Mouse (Mus musculus): ENCODE measurements around the gene Tmub1.

Tmub1 gene

GRCm38 (mm10) chr5:24447624-24448298 is at the start of gene Tmub1:
TSS of gene Tmub1 (minus strand) at chr5:24447854.
- peak; percentile 84 to 87 for DNase-seq (ENCODE audit: low spot score in 2 of 2)

DNA sequence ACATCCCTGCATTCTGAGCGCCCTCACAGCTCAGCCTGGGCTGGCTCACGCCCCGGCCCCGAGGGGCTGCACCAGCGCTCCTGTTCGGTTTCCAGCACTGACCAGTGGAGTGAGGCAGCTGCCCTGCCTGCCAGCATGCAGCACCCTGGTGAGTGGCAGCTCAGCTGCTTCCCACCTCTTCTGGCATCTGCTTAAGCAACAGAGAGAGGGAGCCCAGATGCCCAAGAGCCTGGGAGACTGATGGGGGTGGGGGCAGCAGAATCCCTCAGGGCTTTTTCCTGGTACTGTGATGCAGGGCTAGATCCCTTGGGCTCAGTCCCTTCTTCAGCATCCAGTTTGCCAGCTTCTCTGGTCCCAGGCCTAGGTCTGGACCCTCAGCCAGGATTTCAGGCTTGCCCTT is 49.1 kb upstream of the Tmub1 start:
- no peak for DNase-seq (ENCODE audit: low spot score in 2 of 2)

DNA sequence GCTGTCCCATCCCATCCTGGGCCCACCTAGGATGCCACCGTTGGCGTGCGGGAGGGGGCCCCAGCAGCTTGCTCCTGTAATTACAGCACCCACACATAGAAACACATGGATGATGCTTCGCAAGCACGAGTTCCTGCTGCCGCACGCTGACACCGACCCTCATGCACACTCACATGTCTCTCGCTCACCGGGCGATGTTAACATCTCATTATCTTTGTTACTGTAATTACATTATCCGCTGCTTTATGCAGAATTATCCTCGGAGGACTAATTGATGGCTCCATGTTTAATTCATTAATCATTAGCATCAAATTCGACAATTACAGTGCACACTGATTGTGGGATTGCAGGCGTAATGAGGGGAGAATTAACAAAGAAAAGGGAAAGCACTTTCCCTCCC is 47.4 kb upstream of the Tmub1 start:
- DNase-seq (ENCODE audit: low spot score in 2 of 2), result no peak

GRCm38 (mm10) chr5:24492546-24493285 is 45.1 kb upstream of the Tmub1 start:
- no peak for DNase-seq (ENCODE audit: low spot score in 2 of 2)

- DNase-seq (ENCODE audit: low spot score in 2 of 2), result no peak
Observed at GRCm38 (mm10) chr5:24490413-24490920, 42.8 kb upstream of the Tmub1 start.

GRCm38 (mm10) chr5:24486738-24487137 is 39.1 kb upstream of the Tmub1 start:
- DNase-seq (ENCODE audit: low spot score in 2 of 2), result no peak

DNA sequence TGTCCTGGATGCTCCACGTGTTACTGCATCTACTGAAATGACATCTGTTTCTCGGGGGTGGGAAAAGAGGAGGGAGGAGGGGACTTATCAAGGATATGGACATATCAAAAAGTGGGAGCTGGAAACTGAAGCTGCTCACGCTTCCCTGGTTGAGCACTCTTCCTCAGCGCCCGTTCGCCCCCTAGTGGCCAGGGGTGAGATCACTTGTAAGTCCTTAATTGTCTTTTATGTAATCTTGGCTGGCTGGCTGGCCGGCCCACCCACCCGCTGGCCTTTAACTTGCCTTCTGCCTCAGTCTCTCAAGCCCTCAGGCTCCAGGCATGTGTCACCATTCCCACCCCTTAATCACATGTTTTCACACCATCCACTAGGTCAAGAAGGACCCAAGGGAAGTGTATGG is 38.4 kb upstream of the Tmub1 start:
- peak; percentile 75 to 86 for DNase-seq (ENCODE audit: low spot score in 2 of 2)

GRCm38 (mm10) chr5:24484963-24485362 is 37.3 kb upstream of the Tmub1 start:
- no peak for DNase-seq (ENCODE audit: low spot score in 2 of 2)

- peak in 1 of 2 experiments; percentile 24 for DNase-seq (ENCODE audit: low spot score in 2 of 2)
Observed at GRCm38 (mm10) chr5:24483326-24483725, 35.7 kb upstream of the Tmub1 start.

DNA sequence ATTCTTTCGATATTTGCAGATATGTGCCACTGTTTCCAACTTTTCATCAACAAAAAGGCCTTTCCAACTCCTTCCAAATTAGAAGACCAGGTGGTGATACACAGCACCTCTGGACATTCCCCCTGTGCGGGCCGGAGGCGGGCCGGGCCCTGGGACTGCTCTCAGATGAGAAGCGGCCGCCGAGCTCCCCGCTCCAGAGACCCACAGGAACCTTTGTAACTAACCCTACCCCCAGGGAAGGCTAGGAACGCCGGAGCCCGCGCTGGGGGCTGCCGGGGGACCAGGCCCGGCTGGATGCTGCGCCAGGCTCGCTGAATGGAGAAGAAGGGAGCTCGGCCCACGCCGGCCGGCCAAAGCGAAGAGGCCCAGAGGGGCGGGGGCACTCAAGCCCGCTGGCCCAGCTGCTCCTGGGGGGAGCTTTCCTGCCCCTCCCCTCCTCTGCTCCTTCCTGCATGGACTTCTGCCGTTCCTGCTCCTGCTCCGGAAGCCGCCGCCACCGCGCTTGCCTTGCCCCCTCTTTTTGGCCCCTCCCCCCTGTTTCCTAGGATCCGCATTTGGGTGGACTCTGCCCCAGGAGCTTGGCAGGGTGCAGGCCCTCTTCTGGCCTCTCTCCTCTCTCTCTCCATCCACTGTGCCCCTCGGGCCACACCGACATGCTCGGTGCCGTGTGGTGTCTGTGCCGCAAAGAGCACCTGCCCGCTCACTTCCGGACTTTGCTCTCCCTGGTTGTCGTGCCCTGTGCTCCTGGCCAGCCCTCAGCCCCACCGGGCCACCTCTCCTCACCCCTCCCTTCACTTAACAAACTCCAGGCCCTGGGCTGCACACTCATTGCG is 34.8 kb upstream of the Tmub1 start:
- no peak for DNase-seq (ENCODE audit: low spot score in 2 of 2)

- peak in 1 of 2 experiments; percentile 24 for DNase-seq (ENCODE audit: low spot score in 2 of 2)
Observed at GRCm38 (mm10) chr5:24481647-24482046, 34.0 kb upstream of the Tmub1 start.

GRCm38 (mm10) chr5:24477909-24478308 is 30.3 kb upstream of the Tmub1 start:
- DNase-seq (ENCODE audit: low spot score in 2 of 2), result no peak

GRCm38 (mm10) chr5:24475476-24476241 is 28.0 kb upstream of the Tmub1 start:
- DNase-seq (ENCODE audit: low spot score in 2 of 2), result peak in 1 of 2 experiments; percentile 9

DNA sequence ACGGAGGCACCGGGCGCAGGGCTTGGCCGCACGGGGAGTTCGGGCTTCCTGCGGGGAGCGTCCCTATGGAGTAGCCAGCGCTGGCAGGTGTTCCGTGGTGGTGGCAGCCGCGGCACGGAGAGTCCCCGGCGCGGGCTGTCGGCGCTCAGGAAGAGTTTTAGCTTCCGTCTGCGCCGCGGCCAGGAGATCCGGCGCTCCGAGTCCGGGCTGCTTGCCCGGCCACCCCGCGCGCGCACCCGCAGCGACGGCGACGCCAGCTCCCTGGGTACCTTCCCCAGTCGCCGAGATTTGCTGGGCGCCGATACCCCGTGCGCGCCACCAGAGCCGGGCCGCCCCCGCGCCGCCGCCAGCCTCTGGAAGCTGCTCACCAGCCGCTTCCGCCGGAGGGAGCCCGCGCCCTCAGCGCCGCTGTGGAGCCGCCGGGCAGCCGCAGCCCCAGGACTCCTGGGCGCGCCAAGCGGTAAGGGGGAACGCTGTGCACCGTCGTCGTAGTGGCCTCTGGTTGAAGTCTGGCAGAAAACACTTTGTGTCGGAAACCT is 27.1 kb upstream of the Tmub1 start:
- DNase-seq (ENCODE audit: low spot score in 2 of 2), result no peak

GRCm38 (mm10) chr5:24474025-24474722 is 26.5 kb upstream of the Tmub1 start:
- DNase-seq (ENCODE audit: low spot score in 2 of 2), result no peak

DNA sequence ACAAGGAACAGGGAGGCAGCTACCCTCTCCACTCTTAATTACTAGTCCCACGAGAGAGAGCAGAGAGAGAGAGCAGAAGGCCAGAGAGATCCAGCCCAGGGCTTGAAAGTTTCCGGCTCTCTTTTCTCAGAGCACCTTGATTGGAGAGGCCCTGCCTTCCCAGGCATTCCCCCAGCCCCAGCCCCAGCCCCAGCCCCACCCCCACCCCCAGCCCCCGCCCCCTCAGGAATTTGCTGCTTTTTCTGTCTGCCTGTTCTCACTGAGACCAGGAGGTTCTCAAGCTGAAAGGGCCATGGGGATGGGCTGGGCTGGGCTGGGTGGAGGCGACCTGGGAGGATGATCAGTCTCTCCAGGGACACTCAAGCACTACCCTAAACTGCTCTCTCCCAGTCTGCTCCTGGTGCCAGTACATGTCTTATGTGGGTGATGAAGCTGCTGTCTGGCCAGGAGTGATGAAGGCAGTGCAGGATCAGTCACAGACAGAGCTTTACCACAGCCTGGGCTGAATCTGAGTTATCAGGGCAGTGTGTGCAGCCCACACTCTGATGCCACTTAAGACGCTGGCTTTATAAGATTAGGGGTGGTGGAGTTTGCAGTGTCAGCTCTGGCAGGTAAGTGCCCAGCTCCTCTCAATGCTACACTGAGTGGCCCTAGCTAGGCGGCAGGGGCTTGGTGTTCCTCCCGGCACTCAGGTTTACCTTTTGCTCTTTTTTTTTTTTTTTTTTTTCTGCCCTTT is 25.4 kb upstream of the Tmub1 start:
- no peak for DNase-seq (ENCODE audit: low spot score in 2 of 2)

GRCm38 (mm10) chr5:24470600-24470999 is 22.9 kb upstream of the Tmub1 start:
- DNase-seq (ENCODE audit: low spot score in 2 of 2), result peak in 1 of 2 experiments; percentile 65

GRCm38 (mm10) chr5:24466762-24467161 is 19.1 kb upstream of the Tmub1 start:
- DNase-seq (ENCODE audit: low spot score in 2 of 2), result no peak

- no peak for DNase-seq (ENCODE audit: low spot score in 2 of 2)
Observed at GRCm38 (mm10) chr5:24455613-24456012, 8.0 kb upstream of the Tmub1 start.

DNA sequence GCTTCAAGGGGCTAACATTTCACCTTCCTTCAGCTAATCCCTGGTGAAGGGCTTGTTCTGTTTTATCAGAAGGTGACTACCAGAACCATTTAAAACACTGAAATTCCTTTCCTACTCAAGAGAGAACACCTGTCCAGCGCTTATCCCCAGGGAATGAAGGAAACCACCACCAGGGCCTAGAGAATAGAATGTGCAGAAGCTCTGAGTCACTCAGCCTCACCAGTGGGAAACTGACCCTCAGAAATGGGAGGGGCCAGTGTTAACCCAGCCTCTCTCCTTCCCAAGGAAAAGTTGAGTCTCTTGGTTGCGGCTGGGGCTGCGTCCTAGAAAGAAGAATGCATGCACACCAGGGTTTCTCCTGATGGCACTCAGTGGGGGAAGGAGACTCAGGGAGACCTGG is 7.4 kb upstream of the Tmub1 start:
- no peak for DNase-seq (ENCODE audit: low spot score in 2 of 2)

Measured in heart, adult 9 months (tissue).